Mouse (Mus musculus) MEL (cell line): Measurements from ENCODE around the gene Smurf1.

Experiments used
- CTCF ChIP-seq, 3 experiments: IDR thresholded peaks in 2 of 3; conservative IDR thresholded peaks in 1 of 3; 2 replicates each; pipeline ENCODE4 v1.5.1; 2011 to 2012; ENCODE audit warnings: low read length in 3 of 3, low read depth in 2 of 3, mild to moderate bottlenecking in 2 of 3, improper control_type of control experiment in 1 of 3, inconsistent platforms in 1 of 3, mixed read lengths in 1 of 3, moderate library complexity in 1 of 3; ENCODE audit not compliant: control insufficient read depth in 1 of 3, insufficient read depth in 1 of 3, poor library complexity in 1 of 3, severe bottlenecking in 1 of 3
- E2F4 ChIP-seq: IDR thresholded peaks from 2 replicates; pipeline ENCODE4 v1.6.1; 2011; ENCODE audit warnings: low read depth, low read length, improper control_type of control experiment, borderline replicate concordance
- ETS1 ChIP-seq: IDR thresholded peaks from 2 replicates; pipeline ENCODE4 v1.6.1; 2012; ENCODE audit warnings: low read depth, mild to moderate bottlenecking, inconsistent platforms, low read length, improper control_type of control experiment, moderate library complexity
- KAT2A ChIP-seq: conservative IDR thresholded peaks from 2 replicates; pipeline ENCODE4 v1.6.1; 2012; ENCODE audit warnings: low read depth, low read length, improper control_type of control experiment, inconsistent platforms
- MAFK ChIP-seq: IDR thresholded peaks from 2 replicates; pipeline ENCODE4 v1.6.1; 2011; ENCODE audit warnings: low read depth, mild to moderate bottlenecking, low read length, improper control_type of control experiment, borderline replicate concordance
- NELFE ChIP-seq: IDR thresholded peaks from 2 replicates; pipeline ENCODE4 v1.6.1; 2011; ENCODE audit warnings: low read depth, low read length, improper control_type of control experiment
- NRF1 ChIP-seq: IDR thresholded peaks from 2 replicates; pipeline ENCODE4 v1.6.1; 2014; ENCODE audit warnings: low read depth, mild to moderate bottlenecking, inconsistent platforms, low read length, improper control_type of control experiment, moderate library complexity; ENCODE audit not compliant: poor library complexity, insufficient read depth, severe bottlenecking
- POLR2A ChIP-seq, 2 experiments: IDR thresholded peaks; 2 replicates each; pipeline ENCODE4 v1.6.1; 2011 to 2012; ENCODE audit warnings: low read length in 2 of 2, mild to moderate bottlenecking in 2 of 2, control low read depth in 1 of 2, improper control_type of control experiment in 1 of 2, low read depth in 1 of 2, moderate library complexity in 1 of 2; ENCODE audit not compliant: control insufficient read depth in 1 of 2, insufficient read depth in 1 of 2, poor library complexity in 1 of 2
- POLR2AphosphoS2 ChIP-seq: IDR thresholded peaks from 2 replicates; pipeline ENCODE4 v1.6.1; 2011; ENCODE audit warnings: low read length, improper control_type of control experiment
- RAD21 ChIP-seq: IDR thresholded peaks from 2 replicates; pipeline ENCODE4 v1.6.1; 2011; ENCODE audit warnings: mild to moderate bottlenecking, low read depth, low read length, improper control_type of control experiment
- TBP ChIP-seq: IDR thresholded peaks from 2 replicates; pipeline ENCODE4 v1.8.0; 2011; ENCODE audit warnings: low read depth, low read length, improper control_type of control experiment
- TCF12 ChIP-seq: IDR thresholded peaks from 2 replicates; pipeline ENCODE4 v1.6.1; 2014; ENCODE audit warnings: low read depth, mild to moderate bottlenecking, inconsistent platforms, low read length, improper control_type of control experiment, moderate library complexity
- ZKSCAN1 ChIP-seq: IDR thresholded peaks from 2 replicates; pipeline ENCODE4 v1.6.1; 2012; ENCODE audit warnings: low read depth, mild to moderate bottlenecking, inconsistent platforms, low read length, improper control_type of control experiment, moderate library complexity

GRCm38 (mm10) chr5:144877021-144877420 is 88.6 kb downstream of the Smurf1 start:
- TF ChIP-seq POLR2A (IDR thresholded peaks at IDR 0.05; ENCODE audit: control insufficient read depth in 1 of 2, insufficient read depth in 1 of 2, low read depth in 1 of 2, low read length in 2 of 2, poor library complexity in 1 of 2) (no peak), NELFE (no peak), TCF12 (no peak), CTCF (IDR thresholded peaks at IDR 0.05 in 2 of 3, conservative IDR thresholded peaks at IDR 0.05 in 1 of 3; ENCODE audit: control insufficient read depth in 1 of 3, insufficient read depth in 1 of 3, low read depth in 2 of 3, low read length in 3 of 3, poor library complexity in 1 of 3, severe bottlenecking in 1 of 3) (no peak), ETS1 (no peak), ZKSCAN1 (no peak), KAT2A (no peak), POLR2AphosphoS2 (no peak), RAD21 (no peak), NRF1 (no peak), MAFK (no peak), E2F4 (no peak), TBP (no peak)
